Mouse (Mus musculus): ENCODE data around the gene Zbtb21.

- TF ChIP-seq POLR2A (IDR thresholded peaks at IDR 0.05; ENCODE audit: borderline replicate concordance, extremely low read depth, low read depth, low read length): peak; percentile 87; the same call in 1 of the 2 replicates
- no peak for TF ChIP-seq CTCF (IDR thresholded peaks at IDR 0.05; ENCODE audit: insufficient read depth, low read length)
These were observed 40.3 kb downstream of the Zbtb21 start for GRCm38 (mm10) chr16:97921961-97922778.

Data from lung, adult 2 months (tissue).